Mouse (Mus musculus) stomach, postnatal 0 days (tissue): ENCODE measurements around the gene Sdk2.

ENCODE experiments used
- CTCF ChIP-seq: IDR thresholded peaks from 2 replicates; pipeline ENCODE4 v1.5.1; 2016; ENCODE audit warnings: antibody characterized with exemption, low read depth, mild to moderate bottlenecking, moderate library complexity
- EP300 ChIP-seq: optimal IDR thresholded peaks from 2 replicates; pipeline ENCODE3; 2016; ENCODE audit warnings: antibody characterized with exemption

GRCm38 (mm10) chr11:113806382-113807077 is 260.3 kb downstream of the Sdk2 start:
- TF ChIP-seq CTCF (no peak), EP300 (no peak)
